Mouse (Mus musculus) lung, embryonic 15.5 days (tissue): Measurements from ENCODE around the gene Rapgef5. TPM values are rescaled to one million over a fixed set of nuclear protein-coding genes. Genes with fewer than 3 reads are reported as not detected.

ENCODE experiments used
- ATAC-seq: fragments of 200-750 bp; cut with Nextera tagmentation; 2 replicates; pipeline ENCODE4 v1.8.0; 2017; ENCODE audit warnings: moderate number of reproducible peaks, borderline replicate concordance; ENCODE audit not compliant: low FRiP score, low TSS enrichment; ENCODE audit errors: extremely low read depth
- H3K27ac ChIP-seq: fragments of 300-500 bp; sonication (generic); 2 replicates; pipeline ENCODE4 v1.5.1; 2015; ENCODE audit warnings: moderate library complexity, mild to moderate bottlenecking, inconsistent platforms
- H3K27me3 ChIP-seq: fragments of 300-500 bp; sonication (generic); 2 replicates; pipeline ENCODE4 v1.6.1; 2015; ENCODE audit warnings: inconsistent platforms
- H3K36me3 ChIP-seq: fragments of 300-500 bp; sonication (generic); 2 replicates; pipeline ENCODE4 v1.6.1; 2015; ENCODE audit warnings: inconsistent platforms
- H3K4me1 ChIP-seq: fragments of 300-500 bp; sonication (generic); 2 replicates; pipeline ENCODE4 v1.6.1; 2015; ENCODE audit warnings: inconsistent platforms
- H3K4me2 ChIP-seq: fragments of 300-500 bp; sonication (generic); 2 replicates; pipeline ENCODE4 v1.6.1; 2015; ENCODE audit warnings: inconsistent platforms, mild to moderate bottlenecking, moderate library complexity
- H3K4me3 ChIP-seq: fragments of 300-500 bp; sonication (generic); 2 replicates; pipeline ENCODE4 v1.5.1; 2015; ENCODE audit warnings: mild to moderate bottlenecking, inconsistent platforms
- H3K9ac ChIP-seq: fragments of 300-500 bp; sonication (generic); 2 replicates; pipeline ENCODE4 v1.6.1; 2015; ENCODE audit warnings: inconsistent platforms
- H3K9me3 ChIP-seq: fragments of 300-500 bp; sonication (generic); 2 replicates; pipeline ENCODE4 v1.6.1; 2016; ENCODE audit warnings: inconsistent platforms
- WGBS: fragments of 180-500 bp; shearing (Covaris S2); methylation state at CpG from one replicate; pipeline ENCODE4 v1.1.7; 2015; 5-methylcytosine and 5-hydroxymethylcytosine counted together
- polyA plus RNA-seq: library from polyadenylated mRNA; unstranded; fragments of >200 nt; fragmentation: Nextera tagmentation; extraction: Ambion mirVana; gene quantifications from 2 replicates; pipeline ENCODE4 v1.2.1, GENCODE M21; 2015

Gene Rapgef5
- polyA plus RNA-seq, 1 experiment from 2014 or later = 25.3 TPM

DNA sequence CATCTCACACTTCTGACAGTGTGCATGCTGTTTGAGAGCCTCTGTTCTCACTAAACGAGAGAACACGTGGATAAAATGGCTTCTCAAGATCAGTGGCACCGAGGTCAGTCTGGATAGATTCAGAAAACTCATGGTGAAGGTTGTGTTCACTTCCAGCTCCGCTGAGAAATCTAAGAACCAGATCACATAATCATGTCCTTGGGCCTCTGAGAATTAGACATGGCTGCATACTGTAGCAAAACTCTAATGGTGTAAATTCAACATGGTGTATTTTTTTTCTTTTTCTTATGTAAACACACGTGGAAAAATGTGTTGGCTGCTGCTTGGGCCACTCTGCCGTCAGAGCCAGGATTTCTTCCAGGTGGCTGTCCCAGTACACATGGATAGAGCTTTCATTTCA, 184.6 kb downstream of the Rapgef5 start:
- H3K9me3 ChIP-seq = no peaks in the 10 kb centered on the region
- no peaks in the 10 kb centered on the region; the same call in 1 of the 2 replicates for H3K4me1 ChIP-seq
- no peak overlapping the region for H3K9ac ChIP-seq
- H3K27me3 ChIP-seq = no peaks in the 10 kb centered on the region
- H3K4me3 ChIP-seq = no peak overlapping the region
- WGBS = 60% methylated on average over 6 of the region's 6 CpGs
- no peak overlapping the region for H3K27ac ChIP-seq
- no peak for ATAC-seq
- H3K4me2 ChIP-seq = no peak overlapping the region
- H3K36me3 ChIP-seq = no peaks in the 10 kb centered on the region

DNA sequence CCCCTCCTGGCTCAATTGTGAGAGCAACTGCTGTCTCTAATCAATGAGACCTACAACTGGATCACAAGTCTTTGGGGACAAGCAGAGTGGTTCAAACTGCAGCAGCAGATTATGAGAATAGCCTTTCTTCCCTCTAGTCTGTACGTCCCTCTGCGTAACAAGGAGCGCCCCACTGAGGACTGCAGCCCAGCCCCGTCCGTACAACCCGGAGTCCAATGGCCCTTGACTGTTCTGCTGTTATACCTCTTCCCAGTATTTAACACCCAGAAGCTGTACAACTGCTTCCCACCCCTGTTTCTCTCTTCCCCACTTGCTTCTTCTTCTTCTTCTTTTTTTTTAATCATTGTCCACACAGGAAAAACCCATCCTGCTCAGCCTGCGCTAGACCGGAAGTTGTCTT, 186.0 kb downstream of the Rapgef5 start:
- no peak overlapping the region for H3K4me2 ChIP-seq

DNA sequence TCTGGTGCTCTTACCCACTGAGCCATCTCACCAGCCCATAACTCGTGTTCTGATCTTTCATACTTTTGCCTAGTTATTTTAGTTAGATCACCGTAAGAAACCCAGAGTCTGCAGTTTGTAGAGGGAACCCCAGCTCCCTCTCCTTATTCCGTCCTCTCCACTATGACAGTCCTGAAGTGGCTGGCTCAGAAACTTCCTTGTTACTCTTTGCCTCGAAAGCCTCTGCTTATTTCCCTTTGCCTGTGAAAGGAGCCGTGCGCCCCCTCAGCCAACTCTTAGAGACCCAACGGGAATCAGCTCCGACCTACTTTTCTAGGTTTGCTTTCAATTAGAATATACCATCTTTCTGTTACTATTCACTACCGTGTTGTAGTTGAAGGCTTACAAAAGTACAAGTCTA, 186.6 kb downstream of the Rapgef5 start:
- WGBS = 82% methylated on average over 9 of the region's 9 CpGs
- Histone ChIP-seq H3K4me2 (no peak overlapping the region), H3K9me3 (no peaks in the 10 kb centered on the region), H3K27me3 (no peaks in the 10 kb centered on the region), H3K9ac (no peak overlapping the region), H3K4me3 (no peak overlapping the region), H3K4me1 (no peaks in the 10 kb centered on the region; the same call in 1 of the 2 replicates), H3K27ac (no peak overlapping the region), H3K36me3 (peaks cover 3% of the 10 kb centered on the region; the same call in 1 of the 2 replicates)
- ATAC-seq = no peak

More for the DNA sequence above, 186.0 kb downstream of the Rapgef5 start:
- Histone ChIP-seq H3K9me3 (no peaks in the 10 kb centered on the region), H3K36me3 (no peaks in the 10 kb centered on the region), H3K27ac (no peak overlapping the region), H3K9ac (no peak overlapping the region), H3K4me3 (no peak overlapping the region), H3K4me1 (no peaks in the 10 kb centered on the region; the same call in 1 of the 2 replicates), H3K27me3 (no peaks in the 10 kb centered on the region)
- no peak for ATAC-seq
- WGBS = 86% methylated on average over 8 of the region's 8 CpGs

DNA sequence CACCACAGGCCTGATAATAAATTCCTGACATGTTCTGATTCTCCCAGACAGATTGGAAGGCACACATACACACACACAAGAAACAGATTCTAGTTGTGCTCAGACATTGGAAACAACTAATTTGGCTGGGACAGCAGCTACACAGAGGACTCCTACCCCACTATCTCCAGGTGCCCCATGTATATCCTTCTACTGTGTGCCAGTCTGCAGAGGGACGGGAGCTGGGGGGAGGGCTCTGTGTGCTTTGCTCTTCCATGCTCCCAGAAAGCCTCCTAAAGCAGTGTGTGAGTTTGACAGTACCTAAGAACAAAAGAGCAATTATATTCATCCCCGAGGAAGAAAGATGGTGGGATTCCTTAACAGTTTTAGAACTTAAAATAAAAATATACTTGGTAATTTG, 187.1 kb downstream of the Rapgef5 start:
- no peak overlapping the region for H3K4me2 ChIP-seq
- H3K27ac ChIP-seq = no peak overlapping the region
- no peak for ATAC-seq
- no peak overlapping the region for H3K9ac ChIP-seq
- no peaks in the 10 kb centered on the region for H3K27me3 ChIP-seq
- WGBS = 47% methylated on average over 2 of the region's 2 CpGs
- H3K4me3 ChIP-seq = no peak overlapping the region
- no peaks in the 10 kb centered on the region for H3K9me3 ChIP-seq
- H3K36me3 ChIP-seq = peaks cover 3% of the 10 kb centered on the region; the same call in 1 of the 2 replicates
- H3K4me1 ChIP-seq = no peaks in the 10 kb centered on the region; the same call in 1 of the 2 replicates

DNA sequence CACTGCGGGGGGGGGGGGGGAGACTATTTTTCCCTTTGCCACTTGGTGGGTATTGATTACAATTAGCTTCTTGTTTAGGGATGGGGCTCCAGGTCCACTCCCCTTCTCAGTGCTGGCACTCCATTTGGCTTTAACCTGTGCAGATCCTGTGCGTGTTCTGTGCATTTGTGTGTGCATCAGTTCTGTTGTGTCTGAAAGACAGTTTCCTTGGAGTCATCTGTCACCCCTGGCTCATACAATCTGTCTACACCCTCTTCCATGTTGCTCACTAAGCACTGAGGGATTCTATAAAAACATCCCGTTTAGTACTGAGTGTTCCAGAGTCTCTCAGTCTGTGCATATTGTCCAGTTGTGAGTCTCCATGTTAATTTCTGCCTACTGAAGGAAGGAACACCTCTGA, 189.0 kb downstream of the Rapgef5 start:
- H3K4me1 ChIP-seq = no peaks in the 10 kb centered on the region; the same call in 1 of the 2 replicates
- H3K9me3 ChIP-seq = no peaks in the 10 kb centered on the region
- ATAC-seq = no peak
- H3K27ac ChIP-seq = no peak overlapping the region
- no peak overlapping the region for H3K9ac ChIP-seq
- no peaks in the 10 kb centered on the region for H3K27me3 ChIP-seq
- no peak overlapping the region for H3K4me2 ChIP-seq
- no peak overlapping the region for H3K4me3 ChIP-seq
- peaks cover 3% of the 10 kb centered on the region; the same call in 1 of the 2 replicates for H3K36me3 ChIP-seq
- 77% methylated on average over 3 of the region's 3 CpGs for WGBS

DNA sequence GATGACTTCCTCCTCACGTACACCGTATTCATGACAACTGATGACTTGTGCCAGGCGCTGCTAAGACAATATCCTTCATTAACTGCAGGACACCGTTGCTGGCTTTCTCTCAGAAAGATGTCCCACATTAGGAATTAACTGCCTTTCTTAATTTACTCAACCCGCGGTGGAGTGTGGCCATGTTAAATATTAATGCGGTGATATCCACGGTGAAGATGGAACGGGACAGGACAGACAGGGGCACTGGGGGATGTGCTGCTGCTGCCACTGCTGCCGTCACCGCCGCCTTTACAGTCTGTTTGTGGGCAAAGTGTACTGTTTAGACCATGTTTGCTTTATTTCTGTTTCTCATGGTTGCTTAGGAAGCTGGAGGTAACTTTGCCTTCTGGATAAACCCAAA, 193.0 kb downstream of the Rapgef5 start:
- no peaks in the 10 kb centered on the region for H3K27me3 ChIP-seq
- WGBS = 73% methylated on average over 12 of the region's 12 CpGs
- ATAC-seq = no peak
- H3K36me3 ChIP-seq = peaks cover 3% of the 10 kb centered on the region; the same call in 1 of the 2 replicates
- no peak overlapping the region for H3K9ac ChIP-seq
- no peaks in the 10 kb centered on the region for H3K9me3 ChIP-seq
- no peak overlapping the region for H3K27ac ChIP-seq
- no peaks in the 10 kb centered on the region for H3K4me1 ChIP-seq
- no peak overlapping the region for H3K4me3 ChIP-seq
- no peak overlapping the region for H3K4me2 ChIP-seq

DNA sequence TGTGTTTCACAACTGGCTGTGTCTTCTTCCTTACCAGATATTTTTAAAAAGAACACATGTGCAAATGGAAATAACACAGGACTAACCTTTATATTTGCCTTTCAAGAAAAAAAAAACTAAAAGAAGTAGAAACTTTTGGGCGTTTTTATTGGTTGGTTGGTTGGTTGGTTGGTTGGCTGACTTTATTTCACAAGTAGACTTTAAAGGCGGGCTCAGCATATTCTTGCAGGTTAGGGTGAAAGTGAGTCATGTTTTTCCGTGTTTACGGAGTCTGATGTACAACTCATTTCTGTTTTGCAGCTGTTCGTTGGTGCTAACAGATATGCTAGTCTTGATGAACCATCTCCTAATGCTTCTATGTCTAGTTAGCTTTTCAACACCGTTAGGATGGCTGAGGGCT, 196.2 kb downstream of the Rapgef5 start:
- WGBS = 87% methylated on average over 6 of the region's 6 CpGs

DNA sequence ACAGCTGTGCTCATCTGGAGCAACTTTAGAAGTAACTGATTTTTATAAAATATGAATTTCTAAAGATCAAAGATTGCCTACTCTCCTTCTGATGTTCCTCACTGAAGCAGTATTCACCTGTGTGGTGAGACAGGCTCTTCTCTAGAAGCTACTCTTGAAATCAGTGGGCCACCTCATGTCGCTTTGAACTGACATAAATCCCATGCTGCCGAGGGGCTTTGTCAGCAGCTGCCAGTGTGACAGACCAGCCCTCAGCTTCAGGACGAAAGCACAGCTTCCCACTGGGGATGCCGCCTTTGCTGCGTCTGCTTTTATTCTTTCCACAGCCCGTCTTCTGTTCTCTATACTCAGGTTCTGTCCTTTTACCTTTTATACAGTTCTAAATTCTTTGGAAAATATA, 197.3 kb downstream of the Rapgef5 start:
- no peak overlapping the region for H3K4me3 ChIP-seq
- no peaks in the 10 kb centered on the region for H3K27me3 ChIP-seq
- H3K27ac ChIP-seq = no peak overlapping the region
- WGBS = 69% methylated on average over 6 of the region's 6 CpGs
- H3K4me2 ChIP-seq = no peak overlapping the region
- no peaks in the 10 kb centered on the region for H3K4me1 ChIP-seq
- H3K9ac ChIP-seq = no peak overlapping the region
- H3K9me3 ChIP-seq = no peaks in the 10 kb centered on the region
- ATAC-seq = no peak
- no peaks in the 10 kb centered on the region for H3K36me3 ChIP-seq

More for the DNA sequence above, 196.2 kb downstream of the Rapgef5 start:
- no peaks in the 10 kb centered on the region for H3K27me3 ChIP-seq
- no peaks in the 10 kb centered on the region for H3K9me3 ChIP-seq
- H3K27ac ChIP-seq = no peak overlapping the region
- no peaks in the 10 kb centered on the region for H3K4me1 ChIP-seq
- no peak for ATAC-seq
- H3K4me3 ChIP-seq = no peak overlapping the region
- no peak overlapping the region for H3K4me2 ChIP-seq
- no peak overlapping the region for H3K9ac ChIP-seq
- peaks cover 3% of the 10 kb centered on the region; the same call in 1 of the 2 replicates for H3K36me3 ChIP-seq

DNA sequence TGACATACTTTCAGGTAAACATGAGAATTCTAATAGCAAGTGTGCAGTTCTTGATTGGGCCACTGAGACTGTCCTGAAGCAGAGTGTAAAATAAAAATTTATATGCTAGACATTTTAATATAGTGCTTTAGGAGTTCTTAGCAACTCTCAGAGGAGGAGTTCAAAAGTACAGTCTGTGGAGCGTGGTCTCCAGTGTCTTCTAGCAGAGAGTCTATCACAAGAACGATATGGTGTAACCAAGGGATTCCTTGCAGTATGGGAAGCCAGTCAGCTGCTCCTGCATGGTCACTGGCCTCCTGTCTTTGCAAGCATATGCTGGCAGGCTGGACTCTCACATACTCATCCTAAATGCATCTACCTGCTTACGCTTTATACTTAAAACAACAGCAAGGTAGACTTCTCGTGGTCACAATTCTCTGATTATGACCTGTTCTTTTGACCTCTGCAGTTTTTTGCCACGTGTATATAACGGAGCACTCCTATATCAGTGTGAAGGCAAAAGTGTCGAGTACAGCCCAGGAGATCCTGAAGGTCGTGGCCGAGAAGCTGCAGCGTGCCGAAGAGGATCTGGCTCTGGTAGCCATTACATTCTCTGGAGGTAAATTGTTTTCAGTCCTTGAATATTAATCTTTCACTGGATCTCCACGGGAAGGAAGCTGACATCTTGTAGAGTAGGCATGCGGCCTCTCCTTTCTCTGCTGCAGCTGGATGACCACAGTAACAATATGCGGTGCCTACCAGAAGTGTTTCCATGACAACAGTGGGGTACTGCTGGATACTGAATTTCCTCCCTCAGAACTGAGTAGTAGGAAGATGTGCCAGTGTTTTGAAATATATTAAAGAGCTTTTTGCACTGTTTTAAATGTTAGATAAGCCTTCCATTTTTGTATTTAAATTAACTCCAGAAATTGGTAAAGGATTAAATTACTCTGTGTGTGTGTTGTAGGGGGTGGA, 204.8 kb downstream of the Rapgef5 start:
- Histone ChIP-seq H3K4me2 (no peak overlapping the region), H3K4me1 (no peaks in the 10 kb centered on the region), H3K27ac (no peak overlapping the region), H3K9me3 (no peaks in the 10 kb centered on the region), H3K27me3 (no peaks in the 10 kb centered on the region), H3K36me3 (no peaks in the 10 kb centered on the region), H3K4me3 (no peak overlapping the region), H3K9ac (no peak overlapping the region)
- no peak for ATAC-seq
- 64% methylated on average over 14 of the region's 14 CpGs for WGBS

DNA sequence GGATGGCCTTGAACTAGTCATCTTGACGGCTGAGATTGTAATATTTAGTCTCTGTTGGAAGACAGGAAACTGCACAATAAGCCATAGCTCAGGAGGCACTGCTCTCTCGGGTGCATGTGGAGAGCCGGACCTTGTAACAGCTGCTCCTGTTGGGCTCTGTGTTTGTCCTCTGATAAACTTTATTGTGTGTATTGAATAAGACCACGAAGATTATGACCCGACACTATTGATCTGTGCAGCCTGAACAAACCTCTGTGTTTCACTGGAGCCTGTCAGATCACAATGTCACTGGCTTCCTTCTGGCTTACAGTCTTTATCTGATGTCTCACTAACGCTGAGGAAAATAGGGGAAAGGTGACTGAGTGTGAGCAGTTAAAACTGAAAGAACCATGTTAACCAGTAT, 205.5 kb downstream of the Rapgef5 start:
- H3K4me2 ChIP-seq = no peak overlapping the region
- peaks cover 3% of the 10 kb centered on the region; the same call in 1 of the 2 replicates for H3K36me3 ChIP-seq
- H3K9me3 ChIP-seq = no peaks in the 10 kb centered on the region
- H3K27me3 ChIP-seq = no peaks in the 10 kb centered on the region
- no peak overlapping the region for H3K9ac ChIP-seq
- H3K27ac ChIP-seq = no peak overlapping the region
- H3K4me1 ChIP-seq = no peaks in the 10 kb centered on the region
- H3K4me3 ChIP-seq = no peak overlapping the region
- no peak for ATAC-seq
- 46% methylated on average over 6 of the region's 6 CpGs for WGBS

DNA sequence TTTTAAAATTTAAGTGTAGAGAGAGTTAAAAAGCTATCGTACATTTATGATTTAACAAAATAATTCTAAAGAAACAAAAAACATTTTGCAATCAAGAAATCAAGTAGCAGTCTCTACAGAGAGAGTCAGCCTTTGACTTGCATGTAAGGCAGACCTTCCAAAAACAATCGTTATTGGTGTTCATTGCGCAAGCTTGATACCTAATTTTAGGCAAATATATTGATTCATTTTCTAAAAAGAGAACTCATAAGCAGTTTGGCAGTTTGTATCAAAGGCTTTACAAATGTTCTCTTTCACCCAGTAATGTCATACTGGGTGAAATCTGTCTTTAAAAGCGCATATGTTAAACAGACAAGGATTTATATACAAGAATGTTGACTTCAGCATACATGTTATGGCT, 208.7 kb downstream of the Rapgef5 start:
- no peak overlapping the region for H3K4me3 ChIP-seq
- peaks cover 12% of the 10 kb centered on the region for H3K36me3 ChIP-seq
- H3K27ac ChIP-seq = no peak overlapping the region
- H3K27me3 ChIP-seq = no peaks in the 10 kb centered on the region
- H3K9me3 ChIP-seq = no peaks in the 10 kb centered on the region
- no peak for ATAC-seq
- 87% methylated on average over 4 of the region's 4 CpGs for WGBS
- H3K4me1 ChIP-seq = no peaks in the 10 kb centered on the region
- H3K4me2 ChIP-seq = no peak overlapping the region
- no peak overlapping the region for H3K9ac ChIP-seq

DNA sequence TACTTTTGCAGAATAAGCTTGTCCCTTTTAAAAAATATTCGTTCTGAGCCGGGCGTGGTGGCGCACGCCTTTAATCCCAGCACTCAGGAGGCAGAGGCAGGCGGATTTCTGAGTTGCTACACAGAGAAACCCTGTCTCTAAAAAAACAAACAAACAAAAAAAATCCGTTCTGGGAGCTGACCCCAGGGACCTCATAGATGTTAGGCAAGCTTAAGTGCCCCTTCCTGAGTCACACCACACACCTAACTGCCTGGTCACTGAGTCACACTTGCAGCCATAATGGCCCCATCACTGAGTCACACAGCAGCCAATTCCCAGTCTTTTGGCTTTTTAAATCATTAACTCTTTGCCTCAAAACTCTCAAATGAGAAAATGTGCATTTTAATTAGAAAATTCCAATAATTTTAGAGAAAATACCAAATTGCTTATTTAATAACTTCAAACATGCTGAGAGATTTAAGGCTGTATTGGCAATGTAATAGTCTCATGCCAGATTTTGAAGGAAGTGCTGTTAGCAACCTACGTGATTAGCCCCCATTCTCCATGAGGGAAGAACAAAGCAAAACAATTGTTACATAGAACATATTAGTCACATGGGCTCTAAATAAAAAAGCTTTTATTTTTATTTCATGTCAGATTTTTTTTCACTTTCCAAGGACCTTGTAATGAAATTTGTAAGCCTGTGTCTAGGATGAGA, 211.3 kb downstream of the Rapgef5 start:
- peaks cover 12% of the 10 kb centered on the region for H3K36me3 ChIP-seq
- H3K9ac ChIP-seq = no peak overlapping the region
- no peak overlapping the region for H3K4me2 ChIP-seq
- H3K4me1 ChIP-seq = no peaks in the 10 kb centered on the region
- H3K27ac ChIP-seq = no peak overlapping the region
- 82% methylated on average over 8 of the region's 8 CpGs for WGBS
- no peaks in the 10 kb centered on the region for H3K27me3 ChIP-seq
- ATAC-seq = no peak
- H3K4me3 ChIP-seq = no peak overlapping the region
- H3K9me3 ChIP-seq = no peaks in the 10 kb centered on the region
